Mouse (Mus musculus) embryo, embryonic 11.5 days (tissue): ENCODE results near the gene Pbx1.

ENCODE experiments used
- DNase-seq: peaks from one replicate; pipeline ENCODE4 v3.0.0-alpha.2; 2012; ENCODE audit warnings: low read depth, low spot score

The Pbx1 gene

DNA sequence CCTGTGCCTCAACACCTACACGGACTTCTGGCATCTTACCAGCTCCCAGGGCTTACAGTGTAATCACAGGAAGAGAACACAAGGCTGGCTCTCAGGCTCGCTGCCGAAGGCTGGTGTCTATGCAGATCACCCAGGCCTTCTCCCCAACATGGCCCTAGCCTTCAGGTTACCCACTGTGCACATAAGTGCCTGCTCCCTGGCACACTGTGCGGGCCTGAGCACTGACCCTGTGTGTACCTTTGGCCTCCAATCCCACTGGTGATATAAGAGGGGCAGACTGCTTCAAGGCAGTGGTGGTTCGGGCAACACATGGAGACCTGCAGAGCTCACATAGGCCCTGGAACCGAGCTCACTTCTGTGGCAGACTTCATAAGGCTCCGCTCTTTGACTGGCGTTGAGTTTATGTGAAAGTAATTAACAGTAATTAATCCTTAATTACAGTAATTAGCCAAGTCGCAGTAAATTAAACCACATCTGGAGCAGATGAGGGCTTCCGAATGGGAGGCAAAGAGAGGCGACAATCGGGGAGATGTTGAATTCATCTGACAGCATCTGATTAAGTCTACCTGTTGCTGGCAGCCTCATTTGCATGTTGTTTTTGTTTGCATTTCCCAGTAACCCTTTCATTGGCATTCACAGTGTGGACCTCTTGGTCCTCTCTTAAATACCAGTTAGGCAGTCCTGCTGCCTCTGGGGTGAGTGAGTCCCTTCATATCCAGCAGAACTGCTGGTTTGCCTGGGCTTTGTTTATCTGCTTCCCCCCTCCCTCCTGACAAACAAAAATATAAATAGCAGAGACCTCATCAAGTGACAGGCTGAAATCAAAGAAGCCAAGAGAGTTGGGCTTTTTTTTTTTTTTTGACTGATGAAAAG, 163.1 kb downstream of the Pbx1 start:
- DNase-seq, result no peak

GRCm38 (mm10) chr1:168268224-168268623, 163.8 kb downstream of the Pbx1 start:
- DNase-seq, result no peak

- no peak for DNase-seq
These were observed 166.3 kb downstream of the Pbx1 start for GRCm38 (mm10) chr1:168265594-168266390.

- DNase-seq, result no peak
These were observed 167.0 kb downstream of the Pbx1 start for GRCm38 (mm10) chr1:168265090-168265489.

- DNase-seq, result no peak
These were observed 171.7 kb downstream of the Pbx1 start for GRCm38 (mm10) chr1:168260391-168260790.

DNA sequence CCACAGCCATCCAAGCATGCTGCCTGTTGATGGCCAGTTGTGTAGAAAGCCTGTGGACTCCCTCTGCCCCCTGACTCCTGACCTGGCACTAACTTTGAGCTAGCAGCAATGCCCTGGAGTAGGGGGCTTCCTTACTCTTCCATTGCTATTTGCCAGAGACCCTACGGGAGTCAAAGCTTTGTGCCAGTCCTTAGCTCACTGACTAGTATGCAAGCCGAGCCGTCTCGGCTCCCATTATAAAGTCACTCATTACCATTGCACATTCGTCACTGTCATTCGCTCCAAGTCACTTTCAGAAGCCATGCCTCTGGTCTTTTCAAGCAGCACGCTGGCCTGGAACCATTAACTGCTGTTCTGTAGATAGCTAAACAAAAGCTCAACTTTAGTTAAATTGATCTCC, 173.2 kb downstream of the Pbx1 start:
- DNase-seq, result no peak

DNA sequence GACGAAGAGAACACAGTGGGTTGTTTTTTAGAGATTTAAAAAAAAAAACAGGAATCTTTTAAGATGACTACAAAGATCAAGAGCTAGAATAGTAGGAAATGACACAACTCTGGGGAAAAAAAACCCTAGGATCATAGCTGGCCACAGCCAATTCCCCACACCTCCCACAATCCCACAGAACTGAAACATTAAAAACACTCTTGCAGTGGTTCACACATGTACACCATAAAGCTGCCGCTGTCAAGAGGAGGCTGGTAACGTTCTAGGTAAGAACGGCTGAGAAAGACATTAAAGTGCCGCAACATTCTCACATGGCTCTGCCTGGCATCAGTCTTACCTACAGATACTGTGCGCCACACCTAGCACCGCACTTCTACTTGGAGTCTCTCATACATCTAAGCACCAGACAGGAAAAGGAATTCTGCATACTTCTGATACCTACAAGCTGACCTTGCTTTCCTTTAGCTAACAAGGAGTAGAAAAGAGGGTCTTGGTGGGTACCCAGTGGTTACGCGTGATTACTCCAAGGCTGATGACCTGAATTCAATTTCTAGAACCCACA, 176.6 kb downstream of the Pbx1 start:
- DNase-seq, result no peak

GRCm38 (mm10) chr1:168246968-168247724, 184.9 kb downstream of the Pbx1 start:
- DNase-seq, result no peak

DNA sequence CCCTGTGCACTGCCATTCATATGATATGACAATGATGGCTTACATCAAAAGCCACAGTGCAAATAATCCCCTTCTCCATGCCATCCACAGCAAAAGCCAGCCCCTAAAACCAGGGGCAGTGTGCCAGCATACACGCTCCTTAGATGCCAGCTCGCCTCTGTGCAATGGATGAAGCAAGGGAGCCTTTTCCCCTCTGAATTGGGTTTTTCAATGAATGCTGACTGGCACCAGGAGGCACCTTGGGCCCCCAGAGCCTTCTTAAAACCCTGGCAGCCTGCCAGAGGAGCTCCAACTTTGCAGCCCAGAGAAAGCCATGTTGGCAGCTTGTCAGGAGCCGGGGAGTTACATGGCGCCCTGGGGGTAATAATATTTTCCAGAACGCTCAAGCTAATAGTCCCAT, 186.5 kb downstream of the Pbx1 start:
- DNase-seq, result no peak

DNA sequence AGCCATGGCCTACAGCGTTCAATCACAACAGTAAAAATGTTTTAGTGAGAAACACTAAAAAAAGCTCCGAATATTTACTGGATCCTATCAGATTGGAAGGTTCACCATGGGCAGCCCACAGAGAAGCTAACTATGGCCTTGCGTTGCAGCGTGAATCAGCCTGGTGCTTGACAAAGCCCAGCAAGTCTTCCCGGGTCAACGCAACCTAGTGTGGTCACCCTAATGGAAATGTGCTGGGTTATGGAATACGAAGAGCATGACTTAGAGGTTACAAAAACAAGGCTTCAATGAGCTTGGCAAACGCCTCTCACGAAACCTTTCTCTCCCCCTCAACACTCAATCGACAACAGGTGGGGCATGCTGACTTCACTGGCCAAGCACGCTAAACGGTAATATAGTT, 188.3 kb downstream of the Pbx1 start:
- DNase-seq, result no peak

DNA sequence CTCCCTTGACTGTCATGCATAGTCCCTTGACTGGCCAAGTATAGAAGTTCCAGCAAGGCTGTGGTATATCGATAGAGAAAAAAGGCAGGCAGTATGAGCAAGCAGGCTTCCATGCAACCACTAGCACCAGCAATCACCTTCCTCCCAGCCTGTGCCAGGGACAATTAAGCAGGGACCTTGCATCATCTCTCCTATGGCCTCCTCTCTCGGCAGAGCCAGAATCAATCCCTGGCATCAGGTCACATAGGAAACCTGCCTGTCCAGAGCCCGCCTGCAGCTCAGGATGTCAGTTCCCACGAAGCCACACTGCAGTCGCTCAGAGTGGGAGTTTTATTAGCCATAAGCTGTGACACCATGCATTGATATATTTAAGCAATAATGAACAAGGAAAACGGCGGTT, 189.0 kb downstream of the Pbx1 start:
- no peak for DNase-seq

DNA sequence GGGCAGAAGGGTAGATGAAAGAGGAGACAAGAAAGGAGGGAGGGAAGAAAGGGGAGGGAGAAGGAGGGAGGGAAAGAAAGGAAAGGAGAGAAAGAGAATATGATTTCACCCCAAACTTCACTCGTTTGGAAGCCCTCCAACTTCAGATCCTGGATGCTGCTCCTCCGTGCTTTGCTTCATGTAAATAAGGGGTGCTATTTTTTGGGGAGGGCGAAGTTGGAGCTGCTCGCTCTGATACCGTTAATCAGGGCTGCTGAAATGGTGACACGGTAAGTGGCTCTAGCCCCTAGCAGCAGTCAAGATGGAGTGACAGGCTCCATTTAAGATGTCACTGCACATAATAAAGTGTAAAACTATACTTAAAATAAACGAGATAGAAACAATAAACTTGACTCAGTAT, 190.8 kb downstream of the Pbx1 start:
- no peak for DNase-seq

GRCm38 (mm10) chr1:168240846-168241245, 191.2 kb downstream of the Pbx1 start:
- DNase-seq, result no peak

DNA sequence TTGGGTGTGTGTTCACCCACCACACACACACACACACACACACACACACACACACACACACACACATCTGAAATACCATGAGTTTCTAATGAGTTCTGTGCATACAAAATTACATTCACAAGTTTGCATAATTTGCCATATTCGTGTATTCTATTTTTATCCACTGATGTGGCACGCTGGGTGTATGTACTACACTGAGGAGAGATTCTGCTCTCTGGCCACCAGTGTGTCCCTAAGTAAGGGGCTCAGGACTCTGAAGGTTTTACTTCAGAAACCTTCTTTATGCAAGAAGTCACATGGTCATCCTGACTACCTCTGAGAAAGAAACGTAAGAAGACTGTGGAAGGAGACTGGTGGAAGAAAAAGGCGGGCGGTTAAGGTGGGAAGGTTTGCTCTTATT, 191.7 kb downstream of the Pbx1 start:
- DNase-seq, result no peak

GRCm38 (mm10) chr1:168236101-168236500, 196.0 kb downstream of the Pbx1 start:
- no peak for DNase-seq

DNA sequence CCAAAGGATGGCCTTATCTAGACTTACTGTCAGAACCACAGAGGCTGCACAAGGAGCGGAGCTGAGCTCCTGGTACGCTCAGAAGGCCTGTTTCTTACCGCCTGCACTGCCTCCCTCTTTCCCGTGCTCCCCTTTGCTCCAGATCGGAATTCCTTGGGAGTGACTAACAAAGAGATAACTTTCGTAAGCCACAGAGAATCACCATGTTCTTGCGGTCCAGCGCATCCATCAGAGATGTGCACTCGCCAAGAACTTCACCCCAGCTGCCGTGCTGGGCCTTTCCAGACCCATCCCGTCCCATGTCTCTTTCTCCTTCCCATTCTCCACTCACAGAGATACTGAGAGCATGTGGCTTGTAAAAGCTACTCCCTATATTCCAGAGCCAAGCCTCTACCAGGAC, 197.7 kb downstream of the Pbx1 start:
- DNase-seq, result no peak

DNA sequence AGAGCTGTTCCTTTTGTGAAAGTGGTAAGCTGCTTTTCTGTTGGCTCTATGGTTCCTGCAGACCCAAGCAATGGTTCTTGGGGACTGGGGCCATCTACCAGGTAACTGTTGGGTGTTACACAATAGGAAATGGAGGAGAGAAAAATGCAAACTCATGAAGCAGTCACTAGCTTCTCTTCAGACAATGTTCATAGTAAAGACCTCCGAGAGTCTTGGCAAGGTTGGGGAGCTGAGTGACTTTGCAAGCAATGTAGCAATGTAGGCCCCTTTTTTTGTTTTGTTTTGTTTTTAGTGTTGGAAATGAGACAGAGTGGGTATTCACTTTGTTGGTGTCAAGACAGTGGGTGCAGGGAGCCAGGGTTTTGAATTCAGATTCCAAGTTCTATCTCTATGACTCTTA, 198.9 kb downstream of the Pbx1 start:
- no peak for DNase-seq

- DNase-seq, result no peak
These were observed 200.3 kb downstream of the Pbx1 start for GRCm38 (mm10) chr1:168231548-168232429.

DNA sequence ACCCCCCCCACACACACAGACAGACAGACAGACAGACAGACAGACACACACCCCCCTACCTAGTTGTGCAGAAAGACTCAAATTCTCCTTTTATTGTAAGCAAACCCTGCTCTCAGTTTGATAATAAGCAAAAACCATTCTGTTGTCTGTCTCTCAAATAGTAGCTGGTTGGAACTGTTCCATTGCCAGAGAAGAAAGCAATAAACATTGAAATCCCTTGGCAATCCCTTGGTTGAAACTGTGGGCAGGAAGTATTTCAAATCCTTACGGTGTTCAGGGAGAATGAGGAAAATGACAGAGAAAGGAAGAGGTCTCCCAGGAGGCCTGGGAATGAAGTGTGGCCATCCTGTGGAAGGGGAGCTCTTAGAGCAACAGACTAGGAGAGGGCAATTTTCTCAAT, 201.2 kb downstream of the Pbx1 start:
- no peak for DNase-seq

DNA sequence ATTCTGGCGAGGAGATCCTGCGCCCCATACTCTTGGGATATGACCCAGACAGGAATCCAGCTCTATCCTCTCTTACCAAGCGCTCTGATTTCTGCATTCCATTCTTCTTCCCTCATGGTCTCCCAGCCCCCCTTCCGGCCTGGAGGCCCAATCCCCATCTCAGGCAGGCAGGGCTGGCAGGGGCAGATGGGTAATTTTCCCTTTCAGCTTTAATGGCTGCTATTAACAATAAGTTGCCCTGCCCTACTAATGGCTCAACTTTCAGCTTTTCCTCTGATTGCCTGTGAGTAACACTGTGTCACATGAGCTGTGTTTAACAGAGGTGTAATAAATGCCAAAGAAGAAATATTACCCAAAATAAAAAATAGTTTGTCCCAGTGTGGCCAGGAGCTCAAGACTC, 201.9 kb downstream of the Pbx1 start:
- no peak for DNase-seq
